Mouse (Mus musculus) left cerebral cortex, adult 2 months (tissue): ENCODE measurements at regions not wholly inside any gene's neighbourhood (a gene's known extent, or its start where the extent isn't known, plus 50 kb on each side); places are given as distances from the start of the nearest gene placed in this dataset.

Experiments used
- DNase-seq, 2 experiments: peaks; one replicate each; pipeline ENCODE4 v3.0.0; 2021 to 2022; ENCODE audit warnings: low spot score in 2 of 2, mixed read lengths in 1 of 2; ENCODE audit errors: extremely low spot score in 1 of 2
- H3K27ac ChIP-seq: fragments of 200-600 bp; 2 replicates; pipeline ENCODE4 v1.8.1; 2022
- H3K4me3 ChIP-seq: fragments of 200-600 bp; 2 replicates; pipeline ENCODE4 v1.8.1; 2022
- CTCF ChIP-seq: fragments of 200-600 bp; IDR thresholded peaks from 2 replicates; pipeline ENCODE4 v1.8.1; 2022; ENCODE audit warnings: antibody characterized with exemption, mild to moderate bottlenecking, moderate library complexity
- intact Hi-C: fragments of 180-260 bp; cut with DNase I; formaldehyde crosslinking; loops from one replicate; pipeline ENCODE4 v1.15.1; 2025

DNA sequence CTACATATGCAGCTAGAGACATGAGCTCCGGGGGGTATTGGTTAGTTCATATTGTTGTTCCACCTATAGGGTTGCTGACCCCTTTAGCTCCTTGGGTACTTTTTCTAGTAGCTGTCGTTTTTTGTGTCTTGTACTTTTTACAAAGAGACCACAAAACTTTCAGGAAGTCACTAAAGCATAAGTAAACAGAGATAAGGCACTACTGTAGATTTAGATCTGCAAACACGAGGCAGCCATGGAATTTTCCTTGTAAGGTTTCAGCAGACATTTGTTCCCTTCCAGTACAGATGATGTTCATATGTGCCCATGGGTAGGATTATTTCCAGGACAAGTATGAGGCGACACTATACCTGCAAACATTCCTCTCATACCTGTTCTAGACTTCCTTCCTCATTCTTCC is 439.6 kb upstream of the Acvr2a start:
- intact Hi-C loops: no loop called here
- no peak for TF ChIP-seq CTCF
- no peak for DNase-seq

DNA sequence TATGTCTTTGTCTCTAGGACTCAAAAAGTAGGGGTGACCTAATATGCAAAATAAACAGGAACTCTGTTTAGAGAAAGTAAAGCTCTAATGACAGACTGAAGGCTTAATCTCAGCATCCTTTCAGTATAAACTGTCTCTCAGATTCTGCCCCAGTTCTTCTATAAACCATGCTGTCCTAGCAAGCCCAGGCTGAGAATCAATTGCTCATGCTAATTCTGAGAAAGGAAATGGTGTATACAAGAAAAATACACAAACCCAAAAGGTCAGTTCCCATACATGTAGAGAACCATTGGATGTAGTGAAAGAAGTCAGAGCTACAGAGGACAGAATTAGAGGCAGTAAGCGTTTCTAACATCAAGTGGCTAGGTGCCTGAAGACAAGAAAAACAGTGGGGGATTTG is 435.7 kb upstream of the Acvr2a start:
- no peak for DNase-seq
- TF ChIP-seq CTCF: no peak
- H3K27ac ChIP-seq: no peak overlapping the region
- H3K4me3 ChIP-seq: no peak overlapping the region
- intact Hi-C loops: no loop called here

More for the DNA sequence above, 439.6 kb upstream of the Acvr2a start:
- Histone ChIP-seq H3K27ac (no peak overlapping the region), H3K4me3 (no peak overlapping the region)

DNA sequence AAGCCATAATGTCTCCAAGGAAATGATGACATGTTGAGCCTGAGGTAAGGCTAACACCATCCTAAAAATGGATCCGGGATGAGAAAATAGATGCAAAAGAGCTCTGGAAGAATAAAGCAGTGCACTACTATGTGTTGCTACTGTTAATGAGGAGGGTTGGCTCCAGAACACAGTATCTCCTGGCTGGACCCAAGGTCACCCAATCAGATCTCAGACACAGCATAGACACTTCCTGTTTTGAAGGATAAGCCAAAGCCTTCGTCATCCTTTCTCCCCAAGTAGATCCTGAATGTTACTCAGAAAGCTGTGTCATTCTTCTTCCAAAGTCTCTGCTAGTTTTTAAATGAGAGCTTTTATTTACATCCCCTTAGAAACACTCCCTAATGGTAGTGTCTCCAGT is 435.2 kb upstream of the Acvr2a start:
- Histone ChIP-seq H3K4me3 (no peak overlapping the region), H3K27ac (no peak overlapping the region)
- DNase-seq: no peak
- TF ChIP-seq CTCF: no peak
- intact Hi-C loops: no loop called here

DNA sequence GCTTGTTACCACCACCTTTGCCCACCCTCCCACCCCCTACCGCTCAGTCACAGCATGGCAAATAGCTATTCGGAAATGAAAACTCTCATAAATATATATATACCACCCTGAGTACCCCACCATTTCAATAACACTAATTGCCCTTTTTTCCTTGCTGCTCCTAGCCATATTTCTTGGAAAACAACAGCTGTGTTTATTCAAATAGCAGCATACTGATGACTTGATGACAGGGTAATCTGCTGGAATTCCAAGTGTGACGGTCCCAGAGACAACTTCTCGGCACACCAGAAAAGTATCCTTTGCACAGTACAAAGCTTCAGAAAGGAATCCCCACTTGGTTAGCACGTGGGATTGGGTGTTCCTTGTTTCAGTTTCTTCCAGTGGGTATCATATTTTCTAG is 433.8 kb upstream of the Acvr2a start:
- intact Hi-C loops: no loop called here
- TF ChIP-seq CTCF: no peak
- Histone ChIP-seq H3K27ac (no peak overlapping the region), H3K4me3 (no peak overlapping the region)
- DNase-seq: no peak

DNA sequence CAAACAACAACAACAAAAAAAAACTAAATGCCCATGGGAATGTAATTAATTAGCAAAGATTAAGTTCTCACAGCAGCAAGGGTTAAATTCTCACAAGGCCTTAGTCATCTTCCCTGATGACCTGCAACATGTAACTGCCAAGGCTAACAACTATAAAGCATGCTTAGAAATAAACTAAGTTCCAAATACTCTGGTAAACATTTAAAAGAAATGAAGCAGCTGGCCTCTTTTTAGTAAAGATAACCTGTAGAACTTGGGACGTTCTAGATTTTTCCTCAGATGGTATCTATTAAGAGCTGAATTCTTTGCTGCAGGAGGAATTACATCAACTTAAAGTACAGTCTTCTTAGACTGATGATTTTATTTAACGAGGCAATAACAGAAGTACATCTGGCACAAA is 433.1 kb upstream of the Acvr2a start:
- Histone ChIP-seq H3K27ac (no peak overlapping the region), H3K4me3 (no peak overlapping the region)
- DNase-seq: no peak
- intact Hi-C loops: no loop called here
- TF ChIP-seq CTCF: no peak

DNA sequence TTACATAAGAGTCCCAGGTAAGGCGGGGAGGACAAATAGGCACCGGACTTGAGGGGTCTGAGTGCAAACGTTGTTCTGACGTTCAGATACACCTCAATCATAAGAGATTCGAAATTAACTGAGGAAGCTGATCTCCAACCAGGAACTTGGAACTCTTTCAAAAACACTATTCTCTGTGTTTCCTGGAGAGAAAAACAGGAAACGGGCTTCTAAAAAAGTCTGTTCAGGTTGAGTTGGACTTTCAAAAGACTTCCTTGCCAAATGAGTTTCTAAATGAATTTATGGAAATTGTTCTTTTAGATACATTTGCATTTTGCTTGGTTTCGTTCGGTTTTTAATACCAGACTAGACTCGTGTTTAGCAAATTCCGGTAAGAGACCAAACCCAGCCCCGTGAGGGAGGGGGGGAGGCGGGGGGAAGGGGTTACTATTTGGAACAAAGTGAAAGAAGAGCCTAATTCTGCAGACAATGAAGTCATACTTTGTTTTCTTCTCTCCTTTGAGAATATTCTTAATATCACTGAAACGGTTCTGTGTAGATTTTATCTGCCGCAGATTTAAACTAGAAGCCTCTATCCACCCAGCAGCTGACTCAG is 432.3 kb upstream of the Acvr2a start:
- no peak for TF ChIP-seq CTCF
- no peak overlapping the region for H3K27ac ChIP-seq
- no peak for DNase-seq
- intact Hi-C loops: no loop called here
- H3K4me3 ChIP-seq: no peak overlapping the region

DNA sequence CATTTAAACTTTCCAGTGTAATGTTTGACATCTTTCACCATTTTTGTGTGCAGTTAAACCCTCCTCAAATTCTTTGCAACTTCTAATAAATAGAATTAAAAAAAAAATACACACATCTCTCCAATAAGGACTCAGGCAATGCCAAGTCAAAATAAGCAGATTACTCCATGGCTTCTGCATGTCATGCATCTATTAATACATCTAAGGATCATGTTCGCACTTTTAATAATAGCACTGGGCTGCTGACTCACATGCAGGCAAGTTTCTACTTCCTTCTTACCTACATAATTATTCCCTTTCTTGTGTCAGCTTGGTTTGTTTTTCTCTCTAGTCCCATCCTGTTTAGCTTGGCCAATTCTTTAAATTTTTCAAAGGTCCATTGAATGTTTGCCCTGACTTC is 415.4 kb upstream of the Acvr2a start:
- intact Hi-C loops: no loop called here
- no peak for DNase-seq
- H3K4me3 ChIP-seq: no peak overlapping the region
- H3K27ac ChIP-seq: no peak overlapping the region
- TF ChIP-seq CTCF: no peak

DNA sequence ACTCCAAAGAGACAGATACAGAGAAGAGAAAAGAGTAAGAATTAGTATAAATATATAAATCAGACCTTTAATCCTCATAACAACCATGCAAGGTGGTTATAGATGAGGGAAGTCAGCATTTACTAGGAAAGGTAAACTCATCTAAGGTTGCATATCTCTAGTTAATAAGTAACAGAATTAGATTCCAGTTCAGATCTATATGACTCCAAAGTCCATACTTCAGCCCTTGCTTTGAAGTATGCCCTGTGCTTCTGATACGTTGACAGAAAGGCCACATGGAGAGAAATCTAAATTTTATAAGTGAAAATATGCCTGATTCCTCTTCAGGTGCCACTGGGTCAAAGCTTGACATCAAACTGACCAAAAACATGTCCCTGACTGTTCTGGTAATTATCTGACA is 414.7 kb upstream of the Acvr2a start:
- Histone ChIP-seq H3K27ac (no peak overlapping the region), H3K4me3 (no peak overlapping the region)
- no peak for TF ChIP-seq CTCF
- intact Hi-C loops: no loop called here
- DNase-seq: no peak

DNA sequence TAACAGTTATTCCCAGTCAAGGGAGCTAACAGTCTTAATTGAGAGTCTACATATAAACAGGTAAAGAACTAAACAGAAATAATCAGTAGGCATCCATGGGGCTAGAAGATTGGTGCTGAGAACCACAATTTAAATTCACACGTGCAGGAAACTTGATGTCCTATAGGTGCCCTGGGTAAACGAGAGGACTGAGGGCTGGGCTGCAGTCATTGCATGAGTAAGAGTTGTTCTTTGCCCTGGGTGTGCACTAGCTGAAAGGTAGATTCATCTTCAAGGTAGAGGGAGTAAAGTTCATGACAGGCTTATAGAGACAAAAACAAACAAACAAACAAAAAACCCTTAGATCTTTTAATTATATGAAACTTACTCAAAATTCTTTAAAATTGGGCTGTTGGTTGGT is 411.1 kb upstream of the Acvr2a start:
- H3K4me3 ChIP-seq: no peak overlapping the region
- no peak for TF ChIP-seq CTCF
- DNase-seq: no peak
- intact Hi-C loops: no loop called here
- H3K27ac ChIP-seq: no peak overlapping the region

DNA sequence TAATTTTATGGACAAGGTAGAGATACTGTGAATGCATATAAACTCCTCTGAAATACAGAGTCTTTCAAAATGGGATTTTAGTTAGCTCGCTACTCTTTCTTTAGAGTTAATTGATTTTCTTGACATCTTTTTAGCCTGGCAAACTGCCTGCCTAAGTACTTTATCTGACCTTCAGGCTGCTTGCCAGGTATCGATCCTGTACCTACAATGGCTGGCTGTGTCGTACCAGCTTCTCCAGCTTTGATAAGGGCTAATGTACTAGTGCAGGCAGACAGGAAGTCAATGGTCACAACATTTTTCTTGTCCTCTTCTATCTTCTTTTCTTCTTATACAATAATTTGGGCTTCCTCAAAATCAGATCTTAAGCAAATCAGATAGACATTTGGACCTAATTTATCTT is 409.4 kb upstream of the Acvr2a start:
- no peak overlapping the region for H3K27ac ChIP-seq
- intact Hi-C loops: no loop called here
- H3K4me3 ChIP-seq: no peak overlapping the region
- no peak for DNase-seq
- TF ChIP-seq CTCF: no peak

DNA sequence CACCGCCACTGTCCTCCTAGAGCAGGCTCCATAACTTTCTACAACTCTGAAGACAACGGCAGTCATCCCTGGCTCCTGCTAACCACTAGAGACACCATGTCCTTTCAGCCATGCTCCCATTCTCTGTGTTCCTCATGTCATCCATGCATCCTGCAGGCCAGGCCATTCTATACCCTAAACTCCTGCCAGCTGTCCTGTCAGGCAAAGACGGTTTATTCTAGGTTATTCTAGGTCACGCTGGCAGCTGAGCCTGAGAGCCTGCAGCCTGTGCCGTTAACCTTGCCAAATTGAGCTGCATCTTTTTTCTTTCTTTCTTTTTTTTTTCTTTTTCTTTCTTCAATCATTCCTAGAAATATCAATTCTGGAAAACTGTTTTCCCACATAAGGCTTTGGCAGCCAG is 406.0 kb upstream of the Acvr2a start:
- DNase-seq: no peak
- intact Hi-C loops: loop anchor here (2.0 kb wide), 1 partner anchor 49 kb away; no protein-coding TSS in a partner anchor
- H3K4me3 ChIP-seq: no peak overlapping the region
- no peak overlapping the region for H3K27ac ChIP-seq
- TF ChIP-seq CTCF: no peak

DNA sequence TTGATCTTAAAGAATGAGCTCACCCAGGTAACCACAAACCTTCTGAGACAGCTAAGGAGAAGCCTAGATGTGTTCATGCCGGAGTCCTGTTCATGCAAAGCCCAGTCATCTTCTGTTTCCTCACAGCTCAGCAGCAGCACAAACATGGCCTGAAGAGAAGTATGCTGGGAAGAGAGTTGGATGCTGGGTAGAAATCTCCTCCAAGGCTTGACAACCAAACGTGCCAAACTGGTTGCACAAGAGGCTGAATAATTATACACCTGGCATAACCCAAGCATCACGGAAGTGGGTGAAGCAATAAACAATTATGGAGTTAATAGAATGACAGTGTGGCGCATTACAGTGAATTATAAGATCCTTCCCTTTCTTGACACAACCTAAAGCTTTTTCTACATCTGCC is 404.0 kb upstream of the Acvr2a start:
- no peak for DNase-seq
- no peak overlapping the region for H3K4me3 ChIP-seq
- intact Hi-C loops: loop anchor here (2.0 kb wide), 1 partner anchor 47 kb away; no protein-coding TSS in a partner anchor
- no peak for TF ChIP-seq CTCF
- no peak overlapping the region for H3K27ac ChIP-seq

DNA sequence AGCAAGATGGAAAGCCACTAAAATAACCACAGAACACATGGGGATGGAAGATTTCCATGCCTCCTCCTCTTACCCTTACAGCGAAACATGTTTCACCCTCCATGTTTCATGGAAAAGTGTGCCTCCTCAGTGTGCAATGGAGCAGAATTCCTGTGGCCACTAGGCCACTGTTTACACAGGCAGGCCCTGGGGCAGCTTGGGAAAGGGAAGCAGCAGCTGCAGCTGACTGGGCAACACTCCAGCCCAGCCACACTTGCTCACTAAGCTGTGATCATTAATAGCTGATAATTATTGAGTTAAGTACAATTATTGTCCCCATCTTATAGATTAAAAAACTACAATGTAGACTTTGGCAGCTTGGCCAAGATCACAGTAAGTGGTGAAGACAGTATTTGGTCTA is 402.5 kb upstream of the Acvr2a start:
- DNase-seq: no peak
- H3K4me3 ChIP-seq: no peak overlapping the region
- intact Hi-C loops: no loop called here
- H3K27ac ChIP-seq: no peak overlapping the region
- no peak for TF ChIP-seq CTCF
